Mouse (Mus musculus): ENCODE results near the gene Mrpl40.

Gene Mrpl40

DNA sequence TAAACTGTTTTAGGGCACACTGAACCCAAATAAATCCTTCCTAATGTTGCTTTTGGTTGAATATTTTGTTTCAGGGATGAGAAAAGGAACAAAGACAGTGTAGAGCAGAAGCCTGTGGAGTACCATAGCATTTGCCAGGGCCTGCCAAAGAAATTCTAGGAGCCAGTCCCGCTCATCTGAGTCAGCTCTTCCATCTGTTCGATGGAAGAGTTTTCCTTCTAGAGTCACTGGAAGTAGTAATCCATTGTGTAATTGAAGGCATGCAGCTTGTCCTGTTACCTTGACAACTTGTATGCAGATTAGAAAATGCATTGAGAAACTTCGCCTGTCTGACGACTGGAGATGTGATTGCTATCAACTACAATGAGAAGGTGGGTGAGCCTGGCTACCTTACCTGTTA is 53.7 kb downstream of the Mrpl40 start:
- DNase-seq, result no peak

DNA sequence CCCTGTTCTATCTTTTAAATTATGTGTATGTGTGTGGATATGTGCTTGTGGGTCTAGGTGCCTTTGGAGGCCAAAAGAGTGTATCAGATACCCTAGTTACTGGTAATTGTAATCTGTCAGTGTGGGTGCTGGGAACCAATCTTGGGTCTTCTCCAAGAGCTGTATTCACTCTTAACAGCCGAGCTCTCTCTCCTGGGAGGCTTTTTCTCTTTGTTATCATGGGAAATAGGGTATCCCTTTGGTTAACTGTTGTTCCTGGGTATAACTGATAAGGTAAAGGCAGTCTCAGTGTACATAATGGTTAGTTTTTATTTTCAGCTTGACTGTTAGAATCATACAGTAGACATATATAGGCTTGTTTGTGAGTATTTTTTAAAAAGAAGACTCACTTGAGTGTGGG is 54.3 kb downstream of the Mrpl40 start:
- no peak for DNase-seq
